Mouse (Mus musculus): ENCODE data around the gene Klf14.

The Klf14 gene

DNA sequence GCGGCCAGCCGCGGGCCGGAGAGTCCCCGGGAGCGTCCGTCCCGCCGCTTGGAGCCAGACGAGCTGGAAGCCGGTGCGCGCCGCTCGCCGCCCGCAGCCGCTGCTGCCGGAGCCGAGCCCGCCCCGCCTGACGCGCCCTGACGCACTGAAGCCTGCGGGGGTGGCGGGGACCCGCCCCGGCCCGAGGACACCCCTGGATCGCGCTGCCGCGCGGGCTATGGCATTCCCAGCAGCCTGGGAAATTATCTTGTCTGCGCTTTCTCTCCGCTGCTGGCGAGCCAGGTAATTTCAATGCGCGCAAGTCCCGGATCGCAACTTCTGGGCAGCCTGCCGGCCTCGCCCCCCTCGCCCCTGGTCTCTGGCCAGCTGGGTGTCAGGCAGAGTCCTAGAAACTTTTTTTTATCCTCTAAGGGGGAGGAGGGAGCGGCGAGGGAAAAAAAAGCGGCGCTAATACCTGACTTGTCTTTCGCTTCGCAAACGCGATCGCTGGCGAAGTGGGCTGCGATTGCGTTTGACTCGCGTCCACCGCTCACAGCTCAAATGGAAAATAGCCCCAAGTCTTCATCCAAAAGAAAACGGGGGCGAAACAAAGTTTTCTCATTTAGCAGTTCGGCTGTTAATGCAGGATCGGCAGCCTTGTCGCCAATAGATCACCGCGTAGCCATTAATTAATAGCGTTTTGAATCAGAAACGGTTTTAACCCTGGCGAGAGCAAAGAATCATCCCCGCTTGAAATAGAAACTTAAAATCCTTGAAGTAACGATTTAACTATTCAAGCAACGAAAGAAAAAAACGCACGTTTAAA, at the start of gene Klf14:
Gene Klf14, minus strand, starts transcription at position 343 of the 805 bp plus-strand sequence.
- no peak for DNase-seq (ENCODE audit: low spot score)

DNA sequence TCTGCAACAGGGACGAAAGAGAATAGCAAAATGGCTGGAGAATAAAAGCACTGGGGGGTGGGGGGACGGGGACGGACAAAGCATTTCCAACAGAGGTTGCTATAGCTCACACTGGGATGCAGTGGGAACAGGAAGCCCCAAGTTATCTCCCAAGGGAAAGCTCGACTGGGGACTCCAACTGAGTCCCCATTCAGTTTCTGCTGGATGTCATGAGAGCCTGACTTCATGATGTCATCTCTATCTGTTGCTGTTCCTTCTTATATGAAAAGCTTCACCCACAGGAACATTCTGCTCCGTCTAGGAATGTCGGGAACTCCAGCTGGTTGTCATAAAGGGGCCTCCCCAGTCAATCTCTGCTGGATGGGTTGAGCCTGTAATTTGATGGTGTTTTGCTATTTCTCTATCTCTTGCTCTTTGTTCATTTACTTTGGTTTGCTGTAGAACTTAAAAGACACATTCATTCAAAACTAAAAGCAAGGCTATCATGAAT, 47.3 kb upstream of the Klf14 start:
- no peak for DNase-seq (ENCODE audit: low spot score)

DNA sequence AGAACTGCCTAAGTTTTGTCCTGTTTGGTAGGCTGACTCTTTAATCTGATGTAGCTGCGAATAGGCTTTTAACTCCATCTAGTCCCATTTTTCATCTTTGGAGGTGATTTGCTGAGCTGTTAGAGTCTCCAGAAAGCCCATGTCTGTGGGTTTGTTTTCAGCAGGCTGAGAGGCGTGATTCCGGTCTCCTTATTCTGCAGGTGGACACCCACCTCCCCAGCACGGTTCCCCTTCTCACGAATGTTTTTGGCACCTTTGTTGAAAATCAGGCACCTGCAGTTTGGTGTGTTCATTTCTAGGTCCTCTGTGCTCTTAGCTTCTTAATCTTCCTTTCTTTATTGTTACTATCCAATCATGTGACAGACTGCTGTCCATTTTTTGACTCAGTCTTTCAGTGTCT, 27.5 kb upstream of the Klf14 start:
- no peak for DNase-seq (ENCODE audit: low spot score)

DNA sequence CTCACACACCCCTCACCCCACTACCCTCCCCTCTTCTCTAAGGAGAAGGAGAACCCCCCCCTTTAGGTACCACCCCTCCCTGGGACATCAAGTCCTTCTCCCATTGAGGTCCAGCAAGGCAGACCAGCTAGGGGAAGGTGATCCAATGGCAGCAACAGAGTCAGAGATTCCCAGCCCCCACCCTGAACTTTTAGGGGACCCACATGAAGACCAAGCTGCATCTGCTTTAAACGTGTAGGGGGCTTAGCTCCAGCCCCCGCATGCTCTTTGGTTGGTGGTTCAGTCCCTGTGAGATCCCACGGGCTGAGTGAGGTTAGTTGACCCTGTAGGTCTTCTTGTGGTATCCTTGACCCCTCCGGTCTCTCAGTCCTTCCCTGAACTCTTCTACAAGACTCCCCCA, 24.1 kb upstream of the Klf14 start:
- no peak for DNase-seq (ENCODE audit: low spot score)

DNA sequence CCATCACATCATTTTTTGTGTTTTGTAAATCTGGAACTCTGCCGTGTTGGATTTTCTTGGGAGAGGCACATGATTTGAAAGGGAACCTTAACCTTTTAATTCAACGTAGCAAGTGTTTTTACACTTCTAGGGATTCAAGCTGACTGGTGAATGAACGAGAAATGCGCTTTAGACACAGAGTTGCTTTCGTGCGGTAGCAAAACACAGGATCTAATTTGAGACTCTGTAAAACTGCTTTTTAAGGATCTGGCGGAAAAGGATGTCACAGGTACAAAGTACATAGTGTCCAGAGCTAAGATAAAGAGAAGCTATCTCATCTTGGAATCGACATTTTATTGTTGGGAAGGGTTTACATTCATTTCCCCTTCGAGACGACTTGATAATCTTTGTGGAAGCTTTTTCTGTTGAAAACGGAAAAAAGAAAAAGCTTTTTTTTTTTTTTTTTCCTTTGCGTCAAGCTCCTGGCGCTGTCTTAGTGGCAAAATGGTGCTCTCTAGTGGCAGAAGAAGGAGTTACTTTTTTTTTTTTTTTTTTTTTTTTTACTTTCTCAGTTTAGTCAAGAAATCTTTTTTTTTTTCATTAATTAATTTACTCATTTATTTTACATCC, 23.6 kb upstream of the Klf14 start:
- DNase-seq (ENCODE audit: low spot score) = no peak

DNA sequence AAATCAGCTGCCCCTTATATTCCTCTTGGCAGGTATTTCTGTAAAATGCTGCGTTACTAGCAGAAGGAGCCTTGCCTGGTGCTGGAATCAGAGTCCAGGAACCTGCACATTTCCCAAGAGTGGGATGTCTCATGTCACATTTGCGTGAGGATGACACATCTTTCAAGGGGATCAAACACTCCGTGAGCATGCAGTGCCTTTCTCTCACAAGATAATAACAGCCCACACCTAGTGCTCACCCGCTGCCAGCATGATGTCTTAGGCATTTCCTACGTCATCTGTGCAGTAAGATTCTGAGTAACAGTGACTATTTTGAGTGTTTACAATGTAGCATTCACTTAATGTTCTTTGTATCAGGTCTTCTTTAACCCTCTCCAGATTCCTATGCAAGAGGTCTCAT, 22.5 kb upstream of the Klf14 start:
- DNase-seq (ENCODE audit: low spot score) = peak; percentile 15

DNA sequence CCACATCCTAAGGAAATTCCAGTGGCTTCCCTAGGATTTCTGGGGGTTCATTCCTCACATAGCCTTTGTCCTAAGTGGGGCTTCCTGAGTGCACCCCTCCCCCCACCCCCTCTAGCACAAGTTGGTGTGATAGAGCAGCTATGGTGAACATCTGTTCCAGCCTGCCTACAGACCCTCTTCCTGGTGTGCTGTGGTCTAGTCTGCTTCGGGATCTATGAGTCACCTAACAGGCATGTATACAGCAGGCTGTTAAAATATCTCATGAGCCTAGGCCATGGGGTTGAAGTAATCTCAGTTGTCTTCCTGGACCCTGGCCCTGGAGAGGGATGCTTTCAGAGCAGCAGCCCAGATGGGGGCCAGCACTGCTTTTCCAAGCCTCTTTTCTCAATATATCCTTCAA, 19.7 kb upstream of the Klf14 start:
- no peak for DNase-seq (ENCODE audit: low spot score)

DNA sequence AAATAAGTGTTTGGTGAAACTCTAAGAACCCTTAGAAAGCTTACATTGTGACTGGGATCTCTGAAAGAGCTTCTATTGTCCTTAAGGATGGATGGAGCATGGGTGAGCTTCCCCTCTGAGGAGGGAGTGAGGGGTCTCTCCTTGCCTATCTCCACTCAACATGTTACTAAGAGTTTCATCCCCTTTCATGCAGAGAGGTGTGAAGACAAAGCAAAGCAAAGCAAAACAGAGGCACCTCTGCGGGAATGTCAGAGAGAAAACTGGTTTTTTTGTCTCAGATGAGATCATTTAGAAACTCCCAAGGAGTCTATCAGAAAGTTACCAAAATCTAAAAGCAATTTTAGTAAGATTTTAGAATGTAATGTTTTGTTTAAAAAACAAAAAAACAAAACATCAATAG, 13.2 kb upstream of the Klf14 start:
- DNase-seq (ENCODE audit: low spot score) = no peak

DNA sequence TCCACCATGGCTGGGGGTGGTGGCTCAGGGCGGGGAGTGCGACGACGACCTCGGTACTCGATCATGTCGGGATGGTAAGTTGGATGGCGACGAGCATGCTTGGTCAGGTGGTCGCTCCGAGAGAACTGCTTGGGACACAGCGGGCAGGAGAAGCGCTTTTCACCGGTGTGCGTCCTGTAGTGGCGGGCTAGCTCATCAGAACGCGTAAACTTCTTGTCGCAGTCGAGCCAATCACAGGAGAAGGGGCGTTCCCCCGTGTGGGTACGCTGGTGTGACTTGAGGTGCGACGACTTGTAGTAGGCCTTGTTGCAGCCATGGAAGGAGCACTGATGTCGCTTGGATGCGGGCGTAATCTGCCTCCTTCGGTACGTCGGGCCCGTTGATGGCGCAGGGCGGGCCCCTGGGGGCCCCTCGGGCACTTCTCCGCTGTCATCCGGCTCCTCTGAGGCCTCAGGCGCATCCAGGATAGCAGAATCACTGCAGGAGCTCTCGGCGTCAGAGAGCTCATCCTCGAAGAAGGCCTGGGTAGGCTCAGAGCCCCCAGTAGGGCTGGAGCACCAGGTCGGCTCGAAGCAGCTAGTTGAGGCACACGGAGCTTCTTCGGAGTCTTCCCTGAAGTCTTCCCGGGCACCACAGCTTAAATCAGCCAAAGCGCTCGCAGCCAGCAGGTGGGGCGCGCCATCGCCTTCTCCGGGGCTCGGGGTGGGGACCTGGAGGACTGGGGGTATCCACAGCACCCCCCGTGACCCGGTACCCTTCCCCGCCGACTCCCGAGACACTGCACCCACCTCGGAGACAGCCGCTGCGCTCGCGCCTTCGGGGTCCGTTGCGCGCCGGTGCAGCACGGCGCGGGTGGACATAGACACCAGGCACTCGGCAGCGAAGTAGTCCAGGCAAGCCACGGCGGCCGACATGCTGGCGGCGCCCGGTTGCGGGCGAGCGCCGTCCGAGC, 818 bp downstream of the Klf14 start:
- DNase-seq (ENCODE audit: low spot score) = no peak

DNA sequence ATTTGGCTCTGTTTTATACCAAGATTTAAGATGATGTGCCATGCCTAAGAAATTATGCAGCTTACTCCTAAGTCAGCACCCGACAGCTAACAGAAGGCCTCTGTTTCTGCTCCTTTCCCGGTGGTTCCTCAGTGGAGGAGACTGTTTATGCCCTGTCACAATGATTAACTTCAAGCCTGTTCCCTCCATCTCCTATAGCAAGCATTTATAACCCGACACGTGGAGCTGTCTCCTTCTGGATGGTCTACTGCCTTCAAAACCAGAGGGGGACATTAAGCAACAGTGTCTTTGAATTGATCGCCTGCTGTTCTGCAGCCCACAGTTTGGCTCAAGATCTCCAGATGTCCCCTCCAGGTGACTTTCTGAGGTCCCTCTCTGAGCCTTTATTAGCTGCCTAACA, 19.6 kb downstream of the Klf14 start:
- DNase-seq (ENCODE audit: low spot score) = no peak

DNA sequence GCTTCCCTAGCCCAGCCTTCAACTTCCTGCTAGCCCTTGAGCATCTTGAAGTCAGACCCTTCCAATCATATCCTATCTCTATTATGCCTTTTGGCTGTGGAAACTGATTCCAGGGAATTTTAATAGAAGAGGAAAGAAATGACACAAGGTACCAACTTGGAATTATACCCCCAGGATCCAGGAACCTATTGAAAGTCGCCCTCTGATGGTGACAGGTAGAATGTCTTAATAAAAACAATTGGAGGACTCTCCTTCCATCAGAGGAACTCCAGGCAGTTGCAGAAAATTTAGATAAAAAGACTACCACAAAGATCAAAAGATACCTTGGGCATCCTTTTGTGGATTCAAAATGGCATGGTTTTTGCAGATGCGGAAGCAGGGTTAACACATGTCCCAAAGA, 36.1 kb downstream of the Klf14 start:
- no peak for DNase-seq (ENCODE audit: low spot score)

DNA sequence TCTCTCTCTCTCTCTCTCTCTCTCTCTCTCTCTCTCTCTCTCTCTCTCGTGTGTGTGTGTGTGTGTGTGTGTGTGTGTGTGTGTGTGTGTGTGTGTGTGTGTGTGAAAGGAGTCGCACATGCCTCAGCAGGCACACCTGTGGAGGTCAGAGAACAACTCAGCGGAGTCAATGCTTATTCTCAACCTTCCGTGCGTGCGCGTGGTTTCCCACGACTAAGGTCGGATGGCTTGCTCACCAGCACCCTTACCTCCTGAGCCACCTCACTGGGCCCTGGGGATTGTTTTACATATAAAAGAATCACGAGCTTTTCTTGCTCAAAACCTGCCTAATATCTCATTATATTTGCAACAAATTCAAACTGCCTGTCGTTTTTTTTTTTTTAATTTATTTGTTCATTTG, 37.1 kb downstream of the Klf14 start:
- no peak for DNase-seq (ENCODE audit: low spot score)

DNA sequence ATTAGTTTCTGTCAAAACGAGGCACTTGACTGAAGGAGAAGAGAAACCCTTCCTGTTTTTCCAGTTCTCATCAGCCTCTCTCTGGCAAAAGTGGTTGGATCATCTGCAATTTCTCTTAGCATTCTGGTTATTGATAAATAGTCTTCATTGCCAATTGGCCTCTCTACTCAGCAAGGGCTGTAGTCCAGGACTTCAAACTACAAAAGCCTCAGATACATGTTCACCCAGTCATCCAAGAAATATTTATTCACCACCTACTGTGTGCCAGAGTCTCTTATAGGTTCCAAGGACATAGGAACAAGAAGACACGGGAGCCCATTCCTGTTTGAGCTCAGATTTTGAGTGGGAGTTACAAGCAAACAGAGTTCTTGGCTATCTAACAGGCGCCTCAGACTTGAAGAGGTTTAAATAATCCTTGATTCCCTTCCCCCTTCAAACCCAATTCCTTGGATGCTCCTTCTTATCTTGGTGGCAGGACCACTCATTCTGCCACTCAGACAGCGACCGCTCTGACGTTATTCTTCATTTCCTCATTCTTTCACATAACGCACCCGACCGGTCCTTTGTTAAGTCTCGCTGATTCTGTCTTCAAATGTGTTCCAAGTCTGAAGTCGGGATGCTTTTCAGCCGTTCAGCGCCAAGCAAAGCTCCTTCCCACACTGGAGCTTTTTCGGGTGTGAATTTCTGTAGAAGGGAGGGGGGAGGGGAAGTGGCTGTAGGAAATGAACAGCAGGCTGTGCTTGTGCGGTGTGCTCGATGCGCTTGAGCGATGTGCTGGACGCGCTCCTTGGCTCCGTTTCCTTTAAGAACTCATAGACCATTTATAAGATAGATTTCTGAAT, 37.8 kb downstream of the Klf14 start:
- DNase-seq (ENCODE audit: low spot score) = no peak

DNA sequence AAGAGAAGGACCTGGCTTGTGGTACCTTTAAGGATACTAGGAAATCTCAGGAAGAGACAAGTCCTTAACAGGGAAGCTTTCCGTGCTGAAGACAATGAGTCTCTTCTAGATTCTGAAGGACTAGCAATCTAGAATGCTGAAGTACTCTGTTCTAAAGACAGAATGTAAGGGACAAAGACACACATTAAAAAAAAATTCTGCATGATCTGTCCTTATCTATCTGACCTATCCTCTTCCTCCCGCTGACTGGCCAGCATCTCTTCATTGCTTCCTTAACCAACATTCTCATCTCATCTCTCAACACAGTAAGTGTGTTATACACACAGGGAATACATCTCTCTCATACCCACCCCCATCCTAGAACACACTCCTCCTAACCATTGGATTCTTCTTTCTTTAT, 43.4 kb downstream of the Klf14 start, which contains the start of gene Tsga13:
Gene Tsga13, minus strand, starts transcription at position 101 of the 400 bp plus-strand sequence.
- no peak for DNase-seq (ENCODE audit: low spot score)

DNA sequence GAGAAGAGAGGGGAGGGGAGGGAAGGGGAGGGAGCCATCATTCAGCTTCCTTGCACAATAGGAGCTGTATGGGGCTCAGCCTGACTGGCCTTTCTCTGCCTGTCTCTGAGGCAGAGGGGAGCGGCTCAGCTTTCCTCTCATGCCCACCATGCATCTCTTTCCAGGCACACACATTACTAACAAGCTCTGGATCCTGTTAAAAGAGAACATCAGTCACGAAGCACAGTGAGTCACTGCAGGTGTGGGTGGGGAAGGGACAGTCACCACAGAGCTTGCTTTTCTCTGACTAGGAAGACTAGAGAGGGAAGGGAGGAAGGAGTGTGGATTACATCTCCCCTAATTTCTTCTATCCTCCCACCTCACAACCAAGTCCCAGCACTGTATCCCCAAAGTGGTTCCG, 50.9 kb downstream of the Klf14 start:
- DNase-seq (ENCODE audit: low spot score) = peak; percentile 49

Measured in left cerebral cortex, adult 11 months (tissue).